Comparison of ENCODE assay signal across 7 mouse cellular contexts in genomic region chr5:100037965-100038713, GRCm38 (mm10). TPM values are rescaled to one million over a fixed set of nuclear protein-coding genes. Genes with fewer than 3 reads are reported as not detected.
A peak's percentile ranks its signal among the peaks of the same experiment; 100 is the strongest.
DNase-seq lines count a peak whose midpoint lies in the region; ATAC-seq lines count a peak whose summit lies in the region.

No protein-coding gene starts in this region.

- DNase-seq in adrenal gland, postnatal 10 days, result peak; percentile 98
- peak; percentile 89 for DNase-seq in embryo, embryonic 9.5 days (ENCODE audit: extremely low spot score)
- peak; percentile 89 for DNase-seq in kidney, adult 18-20 months
- DNase-seq in limb, embryonic 10.5 days (ENCODE audit: low spot score), result peak; percentile 95
- peak; percentile 81 for DNase-seq in skeletal muscle tissue, adult 2 months (ENCODE audit: low read depth, low spot score)

- H3K4me2 ChIP-seq in midbrain, embryonic 12.5 days (replicated peaks), result peak overlapping the region; percentile 92

- peak overlapping the region; percentile 98 for H3K4me3 ChIP-seq in limb, embryonic 10.5 days
- peak overlapping the region; percentile 96 for H3K4me3 ChIP-seq in midbrain, embryonic 12.5 days

- peaks cover 28% of the 10 kb centered on the region for H3K4me1 ChIP-seq in limb, embryonic 10.5 days
- peaks cover 37% of the 10 kb centered on the region for H3K4me1 ChIP-seq in midbrain, embryonic 12.5 days

- peaks cover 63% of the 10 kb centered on the region for H3K36me3 ChIP-seq in limb, embryonic 10.5 days
- H3K36me3 ChIP-seq in midbrain, embryonic 12.5 days, result peaks cover 36% of the 10 kb centered on the region

- ATAC-seq in granulocyte monocyte progenitor cell, adult 5-6 weeks (replicated peaks; ENCODE audit: poor library complexity, severe bottlenecking), result peak; percentile 21
- ATAC-seq in midbrain, embryonic 12.5 days (ENCODE audit: low FRiP score, low read depth), result peak; percentile 32

- no peaks in the 10 kb centered on the region for H3K27me3 ChIP-seq in limb, embryonic 10.5 days (ENCODE audit: low read depth, poor library complexity, severe bottlenecking)
- H3K27me3 ChIP-seq in midbrain, embryonic 12.5 days, result no peaks in the 10 kb centered on the region

- H3K9me3 ChIP-seq in limb, embryonic 10.5 days (replicated peaks), result no peaks in the 10 kb centered on the region
- no peaks in the 10 kb centered on the region for H3K9me3 ChIP-seq in midbrain, embryonic 12.5 days

- WGBS in limb, embryonic 10.5 days, result under 1% methylated on average over 45 of the region's 45 CpGs
- under 1% methylated on average over 43 of the region's 45 CpGs for WGBS in midbrain, embryonic 12.5 days

- H3K27ac ChIP-seq in limb, embryonic 10.5 days, result peak overlapping the region; percentile 100
- H3K27ac ChIP-seq in midbrain, embryonic 12.5 days (replicated peaks), result peak overlapping the region; percentile 99

- H3K9ac ChIP-seq in midbrain, embryonic 12.5 days (replicated peaks), result peak overlapping the region; percentile 100

RNA-seq across cellular contexts. Expression of gene Hnrnpdl, which starts 1.3 kb away (rescaled TPM):
- total RNA-seq in adrenal gland, postnatal 10 days (2021), result 100 to 1,000 TPM in 1 of 2 experiments, 10 to 100 TPM in 1; 96.1 to 145 TPM
- 237 and 261 TPM in 2 replicates for total RNA-seq in granulocyte monocyte progenitor cell, adult 5-6 weeks (2014; fragmentation: Nextera tagmentation)
- 423 and 495 TPM in 2 replicates for total RNA-seq in granulocyte monocyte progenitor cell, adult 5-6 weeks (2017)
- 210 and 253 TPM in 2 replicates for polyA plus RNA-seq in limb, embryonic 10.5 days (2016; fragmentation: Nextera tagmentation; extraction: Ambion mirVana)
- polyA plus RNA-seq in midbrain, embryonic 12.5 days (2016; fragmentation: Nextera tagmentation; extraction: Ambion mirVana), result 288 and 290 TPM in 2 replicates

RNA-seq across cellular contexts. Expression of gene Enoph1, which starts 1.6 kb away (rescaled TPM):
- 10 to 100 TPM; 23.2 to 29.4 TPM for total RNA-seq in adrenal gland, postnatal 10 days (2021)
- total RNA-seq in granulocyte monocyte progenitor cell, adult 5-6 weeks (2014; fragmentation: Nextera tagmentation), result 37.1 and 58.1 TPM in 2 replicates
- total RNA-seq in granulocyte monocyte progenitor cell, adult 5-6 weeks (2017), result 41.8 and 51.7 TPM in 2 replicates
- polyA plus RNA-seq in limb, embryonic 10.5 days (2016; fragmentation: Nextera tagmentation; extraction: Ambion mirVana), result 62.9 and 75.2 TPM in 2 replicates
- 39.2 and 39.9 TPM in 2 replicates for polyA plus RNA-seq in midbrain, embryonic 12.5 days (2016; fragmentation: Nextera tagmentation; extraction: Ambion mirVana)

RNA-seq across cellular contexts. Expression of gene 4930524J08Rik, which starts 59.3 kb away (rescaled TPM):
- 1 to 10 TPM; 2.6 to 4.1 TPM for total RNA-seq in adrenal gland, postnatal 10 days (2021)
- total RNA-seq in granulocyte monocyte progenitor cell, adult 5-6 weeks (2014; fragmentation: Nextera tagmentation), result 3.4 and 3.5 TPM in 2 replicates
- not detected in 2 replicates for total RNA-seq in granulocyte monocyte progenitor cell, adult 5-6 weeks (2017)
- 1.7 and 2.4 TPM in 2 replicates for polyA plus RNA-seq in limb, embryonic 10.5 days (2016; fragmentation: Nextera tagmentation; extraction: Ambion mirVana)
- 3.2 and 3.5 TPM in 2 replicates for polyA plus RNA-seq in midbrain, embryonic 12.5 days (2016; fragmentation: Nextera tagmentation; extraction: Ambion mirVana)

RNA-seq across cellular contexts. Expression of gene Hnrnpd, which starts 59.4 kb away (rescaled TPM):
- 100 to 1,000 TPM; 170 to 220 TPM for total RNA-seq in adrenal gland, postnatal 10 days (2021)
- total RNA-seq in granulocyte monocyte progenitor cell, adult 5-6 weeks (2014; fragmentation: Nextera tagmentation), result 367 and 418 TPM in 2 replicates
- 145 and 149 TPM in 2 replicates for total RNA-seq in granulocyte monocyte progenitor cell, adult 5-6 weeks (2017)
- polyA plus RNA-seq in limb, embryonic 10.5 days (2016; fragmentation: Nextera tagmentation; extraction: Ambion mirVana), result 335 and 338 TPM in 2 replicates
- polyA plus RNA-seq in midbrain, embryonic 12.5 days (2016; fragmentation: Nextera tagmentation; extraction: Ambion mirVana), result 471 and 527 TPM in 2 replicates

Comparison
In these comparisons a context has a peak if more than half of its experiments do, and no peak if none do; other contexts are left out.
1. Peak in every context shown above with its lines: DNase-seq, ATAC-seq, H3K4me3 ChIP-seq and H3K27ac ChIP-seq.